Mouse (Mus musculus) liver, embryonic 16.5 days (tissue): ENCODE measurements at regions not wholly inside any gene's neighbourhood (a gene's known extent, or its start where the extent isn't known, plus 50 kb on each side); places are given as distances from the start of the nearest gene placed in this dataset.
A peak's percentile ranks its signal among the peaks of the same experiment; 100 is the strongest.

Source experiments
- ATAC-seq: fragments of 200-750 bp; cut with Nextera tagmentation; 2 replicates; pipeline ENCODE4 v1.8.0; 2017; ENCODE audit warnings: low read depth, mild to moderate bottlenecking, moderate number of reproducible peaks, moderate library complexity
- H3K27ac ChIP-seq: fragments of 300-500 bp; sonication (generic); 2 replicates; pipeline ENCODE4 v1.5.1; 2014; ENCODE audit warnings: mild to moderate bottlenecking, low read length
- H3K27me3 ChIP-seq: fragments of 300-500 bp; sonication (generic); 2 replicates; pipeline ENCODE4 v1.6.1; 2014; ENCODE audit warnings: low read depth, low read length, mixed read lengths; ENCODE audit not compliant: control insufficient read depth, insufficient read depth
- H3K36me3 ChIP-seq: fragments of 300-500 bp; sonication (generic); 2 replicates; pipeline ENCODE4 v1.6.1; 2014; ENCODE audit warnings: mild to moderate bottlenecking; ENCODE audit not compliant: control insufficient read depth, insufficient read depth
- H3K4me1 ChIP-seq: fragments of 300-500 bp; sonication (generic); 2 replicates; pipeline ENCODE4 v1.6.1; 2014; ENCODE audit warnings: low read depth, low read length, mixed read lengths; ENCODE audit not compliant: control insufficient read depth
- H3K4me2 ChIP-seq: fragments of 300-500 bp; sonication (generic); 2 replicates; pipeline ENCODE4 v1.6.1; 2014; ENCODE audit warnings: low read depth, low read length, mixed read lengths
- H3K4me3 ChIP-seq: fragments of 300-500 bp; sonication (generic); 2 replicates; pipeline ENCODE4 v1.5.1; 2014; ENCODE audit warnings: low read depth, mild to moderate bottlenecking, low read length
- H3K9ac ChIP-seq: fragments of 300-500 bp; sonication (generic); 2 replicates; pipeline ENCODE4 v1.6.1; 2014; ENCODE audit warnings: low read depth, low read length
- H3K9me3 ChIP-seq: fragments of 300-500 bp; sonication (generic); replicated peaks from 2 replicates; pipeline ENCODE4 v1.6.1; 2016; ENCODE audit warnings: low read length; ENCODE audit not compliant: control insufficient read depth
- WGBS: fragments of 180-500 bp; shearing (Covaris S2); extraction: QIAGEN DNeasy Blood & Tissue Kit; methylation state at CpG from one replicate; pipeline ENCODE4 v1.1.7; 2014; ENCODE audit not compliant: insufficient replicate concordance; 5-methylcytosine and 5-hydroxymethylcytosine counted together

GRCm38 (mm10) chrX:13344701-13345100 is 63.9 kb downstream of the Ddx3x start:
- no peak overlapping the region for H3K27ac ChIP-seq
- H3K4me2 ChIP-seq, result no peak overlapping the region
- no peaks in the 10 kb centered on the region; the same call in 1 of the 2 replicates for H3K4me1 ChIP-seq
- WGBS, result 22% methylated on average over 5 of the region's 5 CpGs
- no peaks in the 10 kb centered on the region for H3K36me3 ChIP-seq
- H3K27me3 ChIP-seq, result no peaks in the 10 kb centered on the region; the same call in 1 of the 2 replicates
- no peak overlapping the region for H3K9ac ChIP-seq
- no peaks in the 10 kb centered on the region for H3K9me3 ChIP-seq
- H3K4me3 ChIP-seq, result no peak overlapping the region
- no peak for ATAC-seq

- H3K27me3 ChIP-seq, result no peaks in the 10 kb centered on the region; the same call in 1 of the 2 replicates
- H3K9ac ChIP-seq, result no peak overlapping the region
- H3K27ac ChIP-seq, result no peak overlapping the region
- ATAC-seq, result no peak
- no peak overlapping the region for H3K4me2 ChIP-seq
- WGBS, result 24% methylated on average over 5 of the region's 5 CpGs
- no peaks in the 10 kb centered on the region for H3K9me3 ChIP-seq
- H3K4me3 ChIP-seq, result no peak overlapping the region
- H3K36me3 ChIP-seq, result no peaks in the 10 kb centered on the region
- H3K4me1 ChIP-seq, result no peaks in the 10 kb centered on the region; the same call in 1 of the 2 replicates
Measured at GRCm38 (mm10) chrX:13345126-13345525, 64.4 kb downstream of the Ddx3x start.

DNA sequence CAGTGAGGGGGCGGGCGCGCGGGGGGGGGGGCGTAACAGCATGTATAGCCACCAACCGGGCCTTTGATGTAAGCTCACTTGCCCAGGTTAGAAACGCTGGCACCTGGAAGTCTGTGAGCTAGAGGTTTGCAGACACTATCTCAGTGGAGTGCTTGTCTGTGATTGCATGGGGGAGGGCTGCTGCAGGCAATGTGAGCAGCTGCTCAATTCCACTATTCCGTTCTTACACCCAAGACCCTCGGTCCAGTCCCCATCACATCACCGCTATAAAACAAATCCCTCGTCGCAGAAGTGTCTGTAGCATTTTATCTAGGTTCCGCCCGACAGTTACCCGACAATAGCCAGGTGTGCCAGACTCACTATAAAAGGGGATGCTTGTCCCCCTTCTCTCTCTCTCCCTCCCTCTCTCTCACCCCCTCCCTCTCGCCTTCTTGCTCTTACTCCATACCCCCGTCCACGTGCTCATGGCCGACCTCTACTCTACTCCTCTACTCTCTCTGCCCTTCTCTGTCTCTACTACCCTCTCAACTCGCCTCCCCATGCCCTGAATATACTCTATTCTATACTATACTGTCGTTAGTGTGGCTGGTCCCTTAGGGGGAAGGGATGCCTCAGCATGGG is 65.4 kb downstream of the Ddx3x start:
- Histone ChIP-seq H3K9me3 (no peaks in the 10 kb centered on the region), H3K4me1 (no peaks in the 10 kb centered on the region; the same call in 1 of the 2 replicates), H3K4me2 (peak overlapping the region; percentile 55), H3K9ac (no peak overlapping the region), H3K4me3 (peak overlapping the region; percentile 49), H3K27ac (no peak overlapping the region), H3K36me3 (no peaks in the 10 kb centered on the region), H3K27me3 (no peaks in the 10 kb centered on the region; the same call in 1 of the 2 replicates)
- ATAC-seq, result no peak
- 14% methylated on average over 20 of the region's 21 CpGs for WGBS

DNA sequence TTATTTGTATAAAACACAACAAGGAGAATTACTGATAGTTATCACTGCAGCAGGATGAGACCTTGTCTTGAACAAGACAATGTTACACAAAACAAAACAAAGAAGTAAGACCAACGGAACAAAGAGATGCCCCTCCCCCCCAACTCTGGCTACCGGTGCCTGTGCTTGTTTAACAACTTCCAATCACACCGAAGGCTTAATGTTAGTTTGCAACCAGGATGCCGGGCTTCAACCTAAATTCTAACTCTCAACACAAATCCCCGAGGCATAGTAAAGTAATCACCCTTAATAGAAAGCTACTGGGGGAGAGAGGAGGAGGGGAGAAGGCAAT is 65.9 kb downstream of the Ddx3x start:
- no peak for ATAC-seq
- no peaks in the 10 kb centered on the region; the same call in 1 of the 2 replicates for H3K4me1 ChIP-seq
- H3K4me3 ChIP-seq, result peak overlapping the region; percentile 49
- no peaks in the 10 kb centered on the region for H3K9me3 ChIP-seq
- WGBS, result 6% methylated on average over 5 of the region's 5 CpGs
- no peak overlapping the region for H3K9ac ChIP-seq
- peak overlapping the region; percentile 55 for H3K4me2 ChIP-seq
- H3K27me3 ChIP-seq, result no peaks in the 10 kb centered on the region; the same call in 1 of the 2 replicates
- peak overlapping the region; percentile 33; the same call in 1 of the 2 replicates for H3K27ac ChIP-seq
- no peaks in the 10 kb centered on the region for H3K36me3 ChIP-seq

DNA sequence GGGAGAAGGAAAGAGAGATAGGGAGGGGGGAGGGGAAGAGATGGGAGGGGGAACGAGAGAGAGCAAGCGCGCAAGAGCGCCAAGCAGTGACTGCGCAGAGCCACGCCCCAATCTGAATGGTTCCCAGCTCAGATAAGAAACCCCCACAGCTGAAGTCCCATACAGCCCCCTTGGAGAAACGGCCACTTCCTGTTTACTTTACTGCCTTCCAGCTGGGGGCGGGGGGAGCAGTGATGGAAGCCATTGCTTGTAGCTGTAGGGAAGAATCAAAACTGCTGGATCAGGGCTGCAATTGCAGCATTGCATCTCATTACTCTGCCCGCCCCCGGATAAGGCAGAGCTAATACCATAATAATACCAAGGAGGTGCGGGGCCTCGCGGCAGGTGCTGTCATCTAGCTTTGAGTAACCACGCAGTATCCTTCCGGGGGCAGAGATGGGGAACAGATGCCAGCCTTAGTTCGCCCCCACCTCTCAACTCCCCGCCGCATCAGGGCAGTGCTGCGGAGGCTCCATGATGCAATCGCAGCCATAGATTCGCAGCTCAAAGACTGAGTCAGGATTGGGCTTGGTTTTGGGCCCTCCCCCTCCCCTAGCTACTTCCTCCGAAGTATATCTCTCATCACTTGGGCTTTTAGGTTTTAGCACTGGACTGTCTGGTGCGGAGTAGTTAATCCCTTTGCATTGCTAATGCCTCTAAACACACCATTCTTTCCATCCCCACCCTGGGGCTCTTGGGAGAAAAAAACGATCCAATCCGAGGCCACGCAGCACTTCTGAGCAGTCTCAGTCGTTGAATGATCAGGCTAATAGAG is 66.5 kb downstream of the Ddx3x start:
- WGBS, result 9% methylated on average over 26 of the region's 27 CpGs
- peak overlapping the region; percentile 55 for H3K4me2 ChIP-seq
- peak overlapping the region; percentile 66 for H3K27ac ChIP-seq
- H3K9me3 ChIP-seq, result no peaks in the 10 kb centered on the region
- no peaks in the 10 kb centered on the region; the same call in 1 of the 2 replicates for H3K4me1 ChIP-seq
- H3K4me3 ChIP-seq, result peak overlapping the region; percentile 49
- no peaks in the 10 kb centered on the region for H3K36me3 ChIP-seq
- H3K27me3 ChIP-seq, result no peaks in the 10 kb centered on the region; the same call in 1 of the 2 replicates
- H3K9ac ChIP-seq, result peak overlapping the region; percentile 5; the same call in 1 of the 2 replicates
- ATAC-seq, result peak; percentile 82

DNA sequence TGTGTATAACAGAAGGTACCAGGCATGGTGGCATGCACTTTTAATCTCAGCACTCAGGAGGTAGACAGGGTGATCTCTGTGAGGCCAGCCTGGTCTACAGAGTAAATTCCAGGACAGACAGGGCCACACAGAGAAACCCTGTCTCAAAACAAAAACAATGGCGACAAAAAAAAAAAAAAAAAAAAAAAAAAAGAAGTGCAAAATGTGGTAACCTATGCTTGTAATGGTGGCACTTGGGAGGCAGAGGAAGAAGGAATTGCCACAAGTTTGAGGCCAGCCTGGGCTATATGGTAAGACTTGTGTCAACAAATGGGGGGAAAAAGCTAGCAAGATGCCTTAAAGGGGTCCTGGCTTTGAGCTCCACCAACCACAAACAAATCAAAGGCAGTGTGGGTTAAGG is 67.6 kb downstream of the Ddx3x start:
- Histone ChIP-seq H3K4me2 (no peak overlapping the region), H3K9ac (no peak overlapping the region), H3K4me3 (no peak overlapping the region), H3K36me3 (no peaks in the 10 kb centered on the region), H3K4me1 (no peaks in the 10 kb centered on the region; the same call in 1 of the 2 replicates), H3K9me3 (no peaks in the 10 kb centered on the region), H3K27me3 (no peaks in the 10 kb centered on the region; the same call in 1 of the 2 replicates), H3K27ac (no peak overlapping the region)
- no peak for ATAC-seq
- WGBS, result 69% methylated on average over 1 of the region's 1 CpGs

DNA sequence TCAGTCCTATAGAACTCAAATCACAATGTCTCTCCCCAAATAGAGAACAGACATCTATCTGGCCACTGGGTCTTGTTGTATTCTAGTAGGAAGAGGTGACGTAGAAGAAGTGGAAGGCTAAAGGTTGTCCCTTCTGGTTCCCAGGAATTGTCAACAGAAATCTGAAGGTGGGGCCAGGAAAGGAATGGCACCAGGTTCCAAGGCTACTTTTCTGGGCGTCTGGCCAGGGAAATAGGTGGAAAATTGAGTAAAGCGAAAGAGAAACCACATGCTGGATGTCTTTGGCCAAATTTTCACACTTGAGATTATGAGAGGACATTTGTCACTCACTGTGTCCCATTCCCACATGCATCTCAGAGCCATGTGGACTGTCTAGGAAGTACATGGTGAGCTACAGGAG is 69.7 kb downstream of the Ddx3x start:
- WGBS, result 51% methylated on average over 3 of the region's 3 CpGs
- Histone ChIP-seq H3K9ac (no peak overlapping the region), H3K27ac (no peak overlapping the region), H3K27me3 (no peaks in the 10 kb centered on the region; the same call in 1 of the 2 replicates), H3K36me3 (no peaks in the 10 kb centered on the region), H3K4me2 (no peak overlapping the region), H3K4me3 (no peak overlapping the region), H3K4me1 (no peaks in the 10 kb centered on the region), H3K9me3 (no peaks in the 10 kb centered on the region)
- no peak for ATAC-seq

GRCm38 (mm10) chrX:13357149-13357783 is 76.5 kb downstream of the Ddx3x start:
- no peak for ATAC-seq
- Histone ChIP-seq H3K27ac (no peak overlapping the region), H3K4me3 (no peak overlapping the region), H3K4me2 (no peak overlapping the region), H3K9ac (no peak overlapping the region), H3K36me3 (no peaks in the 10 kb centered on the region), H3K9me3 (no peaks in the 10 kb centered on the region), H3K27me3 (no peaks in the 10 kb centered on the region), H3K4me1 (no peaks in the 10 kb centered on the region)
- 50% methylated on average over 5 of the region's 5 CpGs for WGBS
